Mouse (Mus musculus) mature B cell (primary cell): ENCODE results near the gene Hoxa3.

ENCODE experiments used
- in situ Hi-C: fragments of 300-500 bp; cut with MboI; formaldehyde crosslinking; loops from 2 replicates; pipeline ENCODE4 v1.14.3; 2019

Gene Hoxa3

GRCm38 (mm10) chr6:52208072-52208867, 4.9 kb downstream of the Hoxa3 start, which contains the start of gene Hoxa6:
Hoxa6 (minus strand) TSS chr6:52208722.
- in situ Hi-C loops, result no loop called here

- in situ Hi-C loops, result no loop called here
These were observed 5.5 kb downstream of the Hoxa3 start for GRCm38 (mm10) chr6:52207684-52207976.

GRCm38 (mm10) chr6:52206882-52207683, 6.1 kb downstream of the Hoxa3 start:
- in situ Hi-C loops, result no loop called here

GRCm38 (mm10) chr6:52205638-52206621, 7.2 kb downstream of the Hoxa3 start:
- in situ Hi-C loops, result no loop called here

- in situ Hi-C loops, result no loop called here
These were observed 7.9 kb downstream of the Hoxa3 start for GRCm38 (mm10) chr6:52205221-52205620.

GRCm38 (mm10) chr6:52204050-52204752, 8.9 kb downstream of the Hoxa3 start, which contains the start of gene Hoxa5:
Hoxa5 (minus strand) TSS chr6:52204587.
- in situ Hi-C loops, result no loop called here

- in situ Hi-C loops, result no loop called here
These were observed 9.6 kb downstream of the Hoxa3 start for GRCm38 (mm10) chr6:52203371-52204049.

- in situ Hi-C loops, result no loop called here
These were observed 10.1 kb downstream of the Hoxa3 start for GRCm38 (mm10) chr6:52203121-52203370.

- in situ Hi-C loops, result no loop called here
These were observed 10.6 kb downstream of the Hoxa3 start for GRCm38 (mm10) chr6:52202362-52203120.

- in situ Hi-C loops, result no loop called here
These were observed 11.9 kb downstream of the Hoxa3 start for GRCm38 (mm10) chr6:52201269-52201668.

- in situ Hi-C loops, result no loop called here
These were observed 12.3 kb downstream of the Hoxa3 start for GRCm38 (mm10) chr6:52200751-52201250.

- in situ Hi-C loops, result no loop called here
These were observed 12.9 kb downstream of the Hoxa3 start for GRCm38 (mm10) chr6:52200073-52200750.

- in situ Hi-C loops, result no loop called here
These were observed 15.9 kb downstream of the Hoxa3 start for GRCm38 (mm10) chr6:52197271-52197670.

- in situ Hi-C loops, result no loop called here
These were observed 16.3 kb downstream of the Hoxa3 start for GRCm38 (mm10) chr6:52196811-52197210.

GRCm38 (mm10) chr6:52194690-52195089, 18.4 kb downstream of the Hoxa3 start:
- in situ Hi-C loops, result no loop called here

- in situ Hi-C loops, result no loop called here
These were observed 21.1 kb downstream of the Hoxa3 start for GRCm38 (mm10) chr6:52191860-52192550.

GRCm38 (mm10) chr6:52190906-52191810, 22.0 kb downstream of the Hoxa3 start, which contains the start of gene Hoxa4:
Hoxa4 (minus strand) TSS chr6:52191753.
- in situ Hi-C loops, result no loop called here

- in situ Hi-C loops, result no loop called here
These were observed 22.7 kb downstream of the Hoxa3 start for GRCm38 (mm10) chr6:52190410-52190809.
